Mouse (Mus musculus) erythroblast, embryonic 14.5 days (primary cell): ENCODE measurements around the gene Skap1.

Experiments used
- GATA1 ChIP-seq: IDR thresholded peaks from 2 replicates; pipeline ENCODE4 v1.6.1; 2012; ENCODE audit warnings: low read length, inconsistent platforms, mixed read lengths
- TAL1 ChIP-seq: IDR thresholded peaks from 3 replicates; pipeline ENCODE4 v1.6.1; 2012; ENCODE audit warnings: low read length, inconsistent platforms, mixed read lengths

GRCm38 (mm10) chr11:96436525-96436924 is 27.9 kb upstream of the Skap1 start:
- TF ChIP-seq GATA1 (no peak), TAL1 (no peak)
